Mouse (Mus musculus) stomach, postnatal 0 days (tissue): ENCODE measurements around the gene Arrb1.

Experiments used
- CTCF ChIP-seq: IDR thresholded peaks from 2 replicates; pipeline ENCODE4 v1.5.1; 2016; ENCODE audit warnings: antibody characterized with exemption, low read depth, mild to moderate bottlenecking, moderate library complexity
- EP300 ChIP-seq: optimal IDR thresholded peaks from 2 replicates; pipeline ENCODE3; 2016; ENCODE audit warnings: antibody characterized with exemption

GRCm38 (mm10) chr7:99654244-99654643 is 119.0 kb downstream of the Arrb1 start:
- TF ChIP-seq CTCF (no peak), EP300 (no peak)
